Mouse (Mus musculus) forebrain, embryonic 16.5 days (tissue): ENCODE data around the gene Ggcx. TPM values are rescaled to one million over a fixed set of nuclear protein-coding genes. Genes with fewer than 3 reads are reported as not detected.

Experiments
- ATAC-seq: fragments of 200-750 bp; cut with Nextera tagmentation; 2 replicates; pipeline ENCODE4 v1.8.0; 2017; ENCODE audit warnings: mild to moderate bottlenecking, moderate library complexity
- H3K27ac ChIP-seq: fragments of 300-500 bp; sonication (generic); 2 replicates; pipeline ENCODE4 v1.5.1; 2014; ENCODE audit warnings: low read length, control low read depth
- H3K27me3 ChIP-seq: fragments of 300-500 bp; sonication (generic); replicated peaks from 2 replicates; pipeline ENCODE4 v1.6.1; 2014; ENCODE audit warnings: low read length; ENCODE audit not compliant: control insufficient read depth, insufficient read depth
- H3K36me3 ChIP-seq: fragments of 300-500 bp; sonication (generic); 2 replicates; pipeline ENCODE4 v1.6.1; 2014; ENCODE audit not compliant: control insufficient read depth, insufficient read depth
- H3K4me1 ChIP-seq: fragments of 300-500 bp; sonication (generic); replicated peaks from 2 replicates; pipeline ENCODE4 v1.6.1; 2014; ENCODE audit warnings: low read length; ENCODE audit not compliant: control insufficient read depth, insufficient read depth
- H3K4me2 ChIP-seq: fragments of 300-500 bp; sonication (generic); 2 replicates; pipeline ENCODE4 v1.6.1; 2014; ENCODE audit warnings: mild to moderate bottlenecking, low read length, control low read depth
- H3K4me3 ChIP-seq: fragments of 300-500 bp; sonication (generic); replicated peaks from 2 replicates; pipeline ENCODE4 v1.5.1; 2014; ENCODE audit warnings: mild to moderate bottlenecking, low read length, control low read depth
- H3K9ac ChIP-seq: fragments of 300-500 bp; sonication (generic); replicated peaks from 2 replicates; pipeline ENCODE4 v1.6.1; 2014; ENCODE audit warnings: low read depth, low read length, control low read depth
- H3K9me3 ChIP-seq: fragments of 300-500 bp; sonication (generic); 2 replicates; pipeline ENCODE4 v1.6.1; 2016; ENCODE audit warnings: low read length; ENCODE audit not compliant: control insufficient read depth
- WGBS: fragments of 180-500 bp; shearing (Covaris S2); extraction: QIAGEN DNeasy Blood & Tissue Kit; methylation state at CpG from one replicate; pipeline ENCODE4 v1.1.7; 2014; 5-methylcytosine and 5-hydroxymethylcytosine counted together
- polyA plus RNA-seq: library from polyadenylated mRNA; unstranded; fragments of >200 nt; fragmentation: Nextera tagmentation; extraction: Ambion mirVana; gene quantifications from 2 replicates; pipeline ENCODE4 v1.2.1, GENCODE M21; 2015

Ggcx gene
- polyA plus RNA-seq, 1 experiment from 2014 or later, result 17.2 TPM

DNA sequence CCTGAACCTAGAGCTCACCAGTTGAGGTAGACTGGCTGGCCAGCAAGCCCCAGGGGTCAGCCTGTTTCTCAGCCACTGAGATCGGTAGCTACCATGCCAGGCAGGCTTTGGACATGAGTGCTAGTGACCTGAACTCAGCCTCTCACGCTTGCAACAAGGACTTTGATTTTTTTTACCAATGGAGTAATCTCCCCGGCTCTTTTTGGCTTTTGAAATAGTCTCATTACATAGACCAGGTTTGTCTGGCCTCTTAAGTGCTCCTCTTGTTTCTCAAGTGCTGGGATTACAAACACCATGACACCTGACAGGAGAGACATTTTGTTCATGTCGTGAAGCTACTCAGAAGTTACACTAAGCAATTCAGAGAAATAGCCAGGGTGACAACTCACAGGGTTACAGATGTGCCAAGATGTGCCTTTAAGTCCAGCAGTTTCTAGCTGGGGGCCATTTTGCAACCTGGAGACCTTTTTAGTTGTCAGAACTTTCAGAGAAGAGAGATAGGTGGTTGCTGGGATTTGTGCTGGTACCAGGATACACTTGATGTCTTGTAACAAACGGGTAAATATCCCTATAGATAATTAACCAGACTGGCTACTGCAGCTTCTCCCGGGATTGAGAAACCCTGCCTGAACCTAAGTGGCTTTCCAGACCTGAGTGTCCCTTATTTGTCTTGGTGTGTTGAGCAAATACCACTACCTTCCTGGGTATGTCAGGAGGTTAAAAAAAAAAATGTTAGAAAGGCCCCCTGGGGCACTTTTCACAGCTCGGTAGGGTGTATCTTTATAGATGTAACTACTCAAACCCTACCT, 2.1 kb downstream of the Ggcx start:
- no peak for ATAC-seq
- Histone ChIP-seq H3K4me3 (no peak overlapping the region), H3K9ac (no peak overlapping the region), H3K9me3 (no peaks in the 10 kb centered on the region), H3K36me3 (0 out of 2 replicates have a peak, but pooled peaks cover 2% of the 10 kb centered on the region), H3K4me2 (no peak overlapping the region), H3K4me1 (peaks cover 20% of the 10 kb centered on the region), H3K27ac (no peak overlapping the region), H3K27me3 (no peaks in the 10 kb centered on the region)
- WGBS, result 92% methylated on average over 7 of the region's 7 CpGs

GRCm38 (mm10) chr6:72418279-72418678, 4.2 kb downstream of the Ggcx start:
- H3K4me1 ChIP-seq, result peaks cover 20% of the 10 kb centered on the region
- H3K27ac ChIP-seq, result no peak overlapping the region
- peaks cover 9% of the 10 kb centered on the region for H3K36me3 ChIP-seq
- no peak overlapping the region for H3K9ac ChIP-seq
- no peaks in the 10 kb centered on the region for H3K27me3 ChIP-seq
- no peaks in the 10 kb centered on the region for H3K9me3 ChIP-seq
- no peak overlapping the region for H3K4me2 ChIP-seq
- no peak for ATAC-seq
- WGBS, result 90% methylated on average over 4 of the region's 4 CpGs
- H3K4me3 ChIP-seq, result no peak overlapping the region

DNA sequence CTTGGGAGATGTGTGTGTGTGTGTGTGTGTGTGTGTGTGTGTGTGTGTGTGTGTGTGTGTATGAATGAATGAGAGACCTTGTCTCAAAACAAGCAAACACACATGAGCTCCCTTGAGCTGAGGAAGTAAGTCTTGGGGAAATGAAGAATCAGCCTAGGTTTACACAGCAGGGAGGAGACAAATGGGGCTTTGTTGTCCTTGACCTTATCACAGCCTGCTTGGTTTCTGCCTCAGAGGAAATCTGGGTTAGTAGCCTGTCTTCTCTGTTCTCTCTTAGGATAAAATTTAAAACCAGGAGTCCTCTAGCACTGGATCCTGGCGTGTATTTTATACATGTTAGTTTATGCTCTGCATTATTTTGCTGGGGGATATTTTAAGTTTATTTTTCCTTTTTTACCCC, 5.7 kb downstream of the Ggcx start:
- H3K9ac ChIP-seq, result no peak overlapping the region
- WGBS, result 85% methylated on average over 1 of the region's 1 CpGs
- H3K4me2 ChIP-seq, result no peak overlapping the region
- no peak overlapping the region for H3K4me3 ChIP-seq
- H3K9me3 ChIP-seq, result no peaks in the 10 kb centered on the region
- H3K4me1 ChIP-seq, result peaks cover 14% of the 10 kb centered on the region
- no peak overlapping the region for H3K27ac ChIP-seq
- peaks cover 14% of the 10 kb centered on the region for H3K36me3 ChIP-seq
- H3K27me3 ChIP-seq, result no peaks in the 10 kb centered on the region
- no peak for ATAC-seq

- Histone ChIP-seq H3K27me3 (no peaks in the 10 kb centered on the region), H3K9ac (no peak overlapping the region), H3K36me3 (peaks cover 18% of the 10 kb centered on the region), H3K4me1 (peaks cover 5% of the 10 kb centered on the region; the same call in 1 of the 2 replicates), H3K4me2 (no peak overlapping the region), H3K4me3 (no peak overlapping the region), H3K27ac (no peak overlapping the region), H3K9me3 (no peaks in the 10 kb centered on the region)
- whole genome bisulfite sequencing, result 94% methylated on average over 10 of the region's 10 CpGs
- ATAC-seq, result no peak
Observed at GRCm38 (mm10) chr6:72420901-72421300, 6.8 kb downstream of the Ggcx start.

DNA sequence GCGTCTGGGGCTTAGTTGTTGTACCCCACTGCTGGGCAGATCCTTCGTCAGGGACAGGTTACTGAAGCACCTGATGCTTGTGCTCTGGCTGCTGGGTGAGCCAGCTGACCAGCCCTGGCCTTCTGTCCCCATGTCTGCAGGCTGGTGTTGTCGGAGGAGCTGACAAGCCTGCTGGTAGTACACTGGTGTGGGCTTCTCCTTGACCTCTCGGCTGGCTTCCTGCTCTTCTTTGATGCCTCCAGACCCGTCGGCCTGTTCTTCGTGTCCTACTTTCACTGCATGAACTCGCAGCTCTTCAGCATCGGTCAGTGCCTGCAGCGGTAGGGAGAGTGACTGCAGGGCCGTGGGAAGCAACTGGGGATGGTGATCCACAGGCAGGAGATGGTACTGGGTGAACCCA, 11.5 kb downstream of the Ggcx start:
- Histone ChIP-seq H3K27me3 (no peaks in the 10 kb centered on the region), H3K9ac (no peak overlapping the region), H3K9me3 (no peaks in the 10 kb centered on the region), H3K4me2 (no peak overlapping the region), H3K4me1 (no peaks in the 10 kb centered on the region), H3K4me3 (no peak overlapping the region), H3K27ac (no peak overlapping the region), H3K36me3 (peaks cover 25% of the 10 kb centered on the region)
- ATAC-seq, result no peak
- WGBS, result 94% methylated on average over 11 of the region's 11 CpGs

GRCm38 (mm10) chr6:72428036-72428435, 13.9 kb downstream of the Ggcx start:
- H3K4me3 ChIP-seq, result no peak overlapping the region
- H3K9ac ChIP-seq, result no peak overlapping the region
- no peak overlapping the region for H3K27ac ChIP-seq
- peaks cover 26% of the 10 kb centered on the region for H3K36me3 ChIP-seq
- 35% methylated on average over 8 of the region's 8 CpGs for WGBS
- ATAC-seq, result peak; percentile 82
- H3K9me3 ChIP-seq, result no peaks in the 10 kb centered on the region
- H3K27me3 ChIP-seq, result no peaks in the 10 kb centered on the region
- no peak overlapping the region for H3K4me2 ChIP-seq
- H3K4me1 ChIP-seq, result no peaks in the 10 kb centered on the region

- no peak for ATAC-seq
- no peak overlapping the region for H3K9ac ChIP-seq
- 90% methylated on average over 21 of the region's 21 CpGs for WGBS
- H3K4me1 ChIP-seq, result no peaks in the 10 kb centered on the region
- no peak overlapping the region for H3K4me3 ChIP-seq
- no peaks in the 10 kb centered on the region for H3K27me3 ChIP-seq
- H3K36me3 ChIP-seq, result peaks cover 20% of the 10 kb centered on the region
- no peaks in the 10 kb centered on the region for H3K9me3 ChIP-seq
- H3K27ac ChIP-seq, result no peak overlapping the region
- no peak overlapping the region for H3K4me2 ChIP-seq
Observed at GRCm38 (mm10) chr6:72429061-72429842, 15.1 kb downstream of the Ggcx start.

DNA sequence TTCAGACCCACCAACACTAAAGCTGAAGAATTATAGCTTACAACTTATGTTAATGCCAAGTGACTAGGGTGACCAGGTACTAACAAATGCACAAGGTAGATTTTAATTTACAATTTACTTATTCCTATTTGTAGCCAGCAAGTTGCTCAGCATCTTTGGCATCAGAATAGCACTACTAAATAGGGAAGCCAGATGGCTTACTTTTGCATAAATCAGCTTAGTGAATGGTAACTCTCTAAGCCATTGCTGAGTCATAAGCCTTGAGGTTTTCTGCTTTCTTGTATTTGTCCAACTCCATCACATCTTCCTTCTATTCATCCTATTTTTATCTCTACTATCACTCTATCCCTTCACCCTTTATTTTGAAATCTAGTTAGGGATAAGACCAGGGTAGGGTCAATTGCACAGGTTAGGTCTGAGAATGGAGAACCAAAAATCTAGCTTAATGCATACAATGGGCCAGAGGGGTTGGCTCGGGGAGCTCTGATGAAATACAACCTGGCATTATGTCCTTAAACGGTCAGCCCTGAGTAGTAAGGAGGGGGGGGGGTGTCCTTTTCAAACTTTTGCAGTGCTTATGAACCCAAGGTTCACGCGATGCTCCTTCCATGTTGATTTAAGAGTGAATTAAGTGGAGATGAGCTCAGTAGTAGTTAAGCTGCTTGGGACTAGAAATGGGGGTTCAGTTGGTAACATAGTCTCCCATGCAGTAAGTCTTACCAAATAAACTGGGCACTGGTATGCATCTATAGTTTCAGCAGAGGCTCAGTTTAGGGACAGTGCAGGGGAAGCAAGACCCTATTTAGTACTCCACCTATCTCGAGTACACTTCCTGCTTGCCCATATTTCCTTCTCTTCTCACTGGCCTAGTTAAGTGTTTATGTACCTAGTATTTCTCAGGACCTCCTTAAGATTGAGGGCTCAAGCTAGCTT, 17.1 kb downstream of the Ggcx start:
- H3K4me2 ChIP-seq, result no peak overlapping the region
- WGBS, result 46% methylated on average over 5 of the region's 5 CpGs
- peak; percentile 54 for ATAC-seq
- H3K9me3 ChIP-seq, result no peaks in the 10 kb centered on the region
- H3K27me3 ChIP-seq, result no peaks in the 10 kb centered on the region
- no peak overlapping the region for H3K4me3 ChIP-seq
- H3K27ac ChIP-seq, result no peak overlapping the region
- H3K36me3 ChIP-seq, result peaks cover 31% of the 10 kb centered on the region
- H3K4me1 ChIP-seq, result peaks cover 5% of the 10 kb centered on the region; the same call in 1 of the 2 replicates
- H3K9ac ChIP-seq, result no peak overlapping the region

- no peak for ATAC-seq
- H3K4me3 ChIP-seq, result no peak overlapping the region
- peaks cover 39% of the 10 kb centered on the region for H3K36me3 ChIP-seq
- no peak overlapping the region for H3K9ac ChIP-seq
- H3K9me3 ChIP-seq, result no peaks in the 10 kb centered on the region
- no peak overlapping the region for H3K4me2 ChIP-seq
- no peaks in the 10 kb centered on the region for H3K27me3 ChIP-seq
- 88% methylated on average over 2 of the region's 2 CpGs for WGBS
- H3K4me1 ChIP-seq, result peaks cover 11% of the 10 kb centered on the region
- H3K27ac ChIP-seq, result no peak overlapping the region
Observed at GRCm38 (mm10) chr6:72432153-72432552, 18.0 kb downstream of the Ggcx start.
